8 mouse cellular contexts compared by ENCODE assay signal in the genomic region with DNA sequence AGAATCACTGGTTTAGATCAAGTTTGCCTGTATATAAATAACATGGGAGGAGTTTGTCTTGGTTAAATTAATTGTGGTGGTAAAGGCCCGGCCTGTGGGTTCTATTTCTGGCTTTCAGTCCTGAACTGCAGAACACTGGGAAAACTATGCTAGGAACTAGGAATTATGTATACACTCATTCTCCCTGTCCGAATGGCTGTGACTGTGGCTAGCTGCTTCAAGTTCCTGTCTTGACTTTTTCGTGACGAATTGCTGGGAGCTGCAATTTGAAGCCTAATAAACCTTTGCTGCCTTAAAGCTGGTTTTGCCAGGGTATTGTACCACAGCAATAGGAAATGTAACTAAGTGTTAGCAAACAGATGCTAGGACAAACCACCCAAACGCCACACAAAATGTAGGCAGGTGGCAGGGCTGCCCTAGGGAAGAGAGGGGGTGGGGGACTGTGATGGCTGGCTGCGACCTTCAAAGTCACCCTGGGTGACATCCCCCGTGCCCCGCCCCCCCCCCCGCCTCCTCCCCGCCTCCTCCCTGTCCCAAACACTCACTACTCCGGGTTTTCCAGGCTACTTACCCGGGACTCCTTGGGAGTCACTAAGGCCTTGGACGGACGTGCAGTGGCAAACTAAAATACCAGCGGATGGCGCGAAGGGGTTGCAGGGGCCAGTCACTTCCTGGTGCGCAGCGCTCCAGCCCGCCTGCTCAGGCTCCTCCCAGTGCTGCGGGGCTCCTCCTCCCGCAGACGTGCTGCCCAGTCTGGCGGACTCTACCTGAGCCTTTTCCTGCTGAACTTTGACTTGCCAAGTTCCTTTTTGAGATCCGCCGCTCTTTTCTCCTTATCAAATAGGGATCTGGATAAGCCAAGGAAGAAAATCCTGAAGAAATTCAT. TPM values are rescaled to one million over a fixed set of nuclear protein-coding genes. Genes with fewer than 3 reads are reported as not detected.
DNase-seq lines count a peak whose midpoint lies in the region; ATAC-seq and TF ChIP-seq lines count a peak whose summit lies in the region.

Trmt2b (minus strand) TSS at position 710 of the 886 bp plus-strand sequence.

- H3K27ac ChIP-seq in bone marrow macrophage, adult 2 months (ENCODE audit: insufficient read depth, low read depth, low read length) = peak within 1 kb of the TSS; percentile 78
- H3K27ac ChIP-seq in heart, embryonic 12.5 days (ENCODE audit: poor library complexity, severe bottlenecking) = peak within 1 kb of the TSS; percentile 93
- H3K27ac ChIP-seq in kidney, embryonic 15.5 days = peak within 1 kb of the TSS; percentile 87
- H3K27ac ChIP-seq in liver, embryonic 15.5 days (replicated peaks) = peak within 1 kb of the TSS; percentile 51; the same call in 1 of the 2 replicates
- H3K27ac ChIP-seq in stomach, embryonic 16.5 days (ENCODE audit: low read length) = peak within 1 kb of the TSS; percentile 87

- WGBS in heart, embryonic 12.5 days = 11% methylated on average over 26 of the region's 26 CpGs
- WGBS in kidney, embryonic 15.5 days = 19% methylated on average over 24 of the region's 26 CpGs
- 14% methylated on average over 24 of the region's 26 CpGs for WGBS in liver, embryonic 15.5 days (ENCODE audit: insufficient replicate concordance)
- WGBS in stomach, embryonic 16.5 days = 16% methylated on average over 25 of the region's 26 CpGs

- TF ChIP-seq CTCF in bone marrow macrophage, adult 2 months (IDR thresholded peaks at IDR 0.05; ENCODE audit: low read depth, low read length) = no peak

- DNase-seq in neural tube, embryonic 10.5 days (ENCODE audit: extremely low spot score, low spot score) = peak; percentile 45

- H3K4me3 ChIP-seq in bone marrow macrophage, adult 2 months (ENCODE audit: insufficient read depth, low read length) = peak within 1 kb of the TSS; percentile 65
- peak within 1 kb of the TSS; percentile 53 for H3K4me3 ChIP-seq in heart, embryonic 12.5 days
- peak within 1 kb of the TSS; percentile 45 for H3K4me3 ChIP-seq in kidney, embryonic 15.5 days (replicated peaks)
- H3K4me3 ChIP-seq in liver, embryonic 15.5 days (replicated peaks) = peak within 1 kb of the TSS; percentile 65
- H3K4me3 ChIP-seq in stomach, embryonic 16.5 days (replicated peaks; ENCODE audit: low read length) = peak within 1 kb of the TSS; percentile 46

- peak within 1 kb of the TSS; percentile 63 for H3K4me2 ChIP-seq in heart, embryonic 12.5 days
- H3K4me2 ChIP-seq in kidney, embryonic 15.5 days = peak within 1 kb of the TSS; percentile 53
- H3K4me2 ChIP-seq in liver, embryonic 15.5 days = peak within 1 kb of the TSS; percentile 65
- H3K4me2 ChIP-seq in stomach, embryonic 16.5 days (ENCODE audit: low read depth, low read length) = peak within 1 kb of the TSS; percentile 49

- no peaks in the 10 kb centered on the region for H3K27me3 ChIP-seq in heart, embryonic 12.5 days (replicated peaks)
- H3K27me3 ChIP-seq in kidney, embryonic 15.5 days = no peaks in the 10 kb centered on the region
- no peaks in the 10 kb centered on the region for H3K27me3 ChIP-seq in liver, embryonic 15.5 days
- no peaks in the 10 kb centered on the region for H3K27me3 ChIP-seq in stomach, embryonic 16.5 days (ENCODE audit: control insufficient read depth, insufficient read depth, low read length)

- no peaks in the 10 kb centered on the region for H3K36me3 ChIP-seq in heart, embryonic 12.5 days
- H3K36me3 ChIP-seq in kidney, embryonic 15.5 days = no peaks in the 10 kb centered on the region
- H3K36me3 ChIP-seq in liver, embryonic 15.5 days (replicated peaks) = no peaks in the 10 kb centered on the region
- H3K36me3 ChIP-seq in stomach, embryonic 16.5 days (ENCODE audit: control insufficient read depth, insufficient read depth, low read length) = no peaks in the 10 kb centered on the region

- no peaks in the 10 kb centered on the region for H3K9me3 ChIP-seq in heart, embryonic 12.5 days (replicated peaks)
- no peaks in the 10 kb centered on the region for H3K9me3 ChIP-seq in kidney, embryonic 15.5 days (replicated peaks)
- H3K9me3 ChIP-seq in liver, embryonic 15.5 days (replicated peaks) = no peaks in the 10 kb centered on the region
- no peaks in the 10 kb centered on the region for H3K9me3 ChIP-seq in stomach, embryonic 16.5 days (replicated peaks; ENCODE audit: control insufficient read depth, low read length)

- no peak for TF ChIP-seq POLR2A in bone marrow macrophage, adult 2 months (IDR thresholded peaks at IDR 0.05; ENCODE audit: borderline replicate concordance, low read depth, low read length)

- peaks cover 5% of the 10 kb centered on the region for H3K4me1 ChIP-seq in bone marrow macrophage, adult 2 months (ENCODE audit: control insufficient read depth, insufficient read depth, low read length)
- H3K4me1 ChIP-seq in heart, embryonic 12.5 days (replicated peaks) = no peaks in the 10 kb centered on the region
- no peaks in the 10 kb centered on the region for H3K4me1 ChIP-seq in kidney, embryonic 15.5 days
- no peaks in the 10 kb centered on the region for H3K4me1 ChIP-seq in liver, embryonic 15.5 days (replicated peaks)
- no peaks in the 10 kb centered on the region for H3K4me1 ChIP-seq in stomach, embryonic 16.5 days (ENCODE audit: control insufficient read depth, insufficient read depth, low read length)

- H3K9ac ChIP-seq in heart, embryonic 12.5 days = peak within 1 kb of the TSS; percentile 65
- H3K9ac ChIP-seq in kidney, embryonic 15.5 days = peak within 1 kb of the TSS; percentile 36; the same call in 1 of the 2 replicates
- H3K9ac ChIP-seq in liver, embryonic 15.5 days = peak within 1 kb of the TSS; percentile 27; the same call in 1 of the 2 replicates
- peak within 1 kb of the TSS; percentile 64 for H3K9ac ChIP-seq in stomach, embryonic 16.5 days (ENCODE audit: low read length)

- peak; percentile 96 for ATAC-seq in CD4-positive, CD25-positive, alpha-beta regulatory T cell, adult 4 months
- peak; percentile 100 for ATAC-seq in erythroblast, adult 5-6 weeks (replicated peaks; ENCODE audit: low FRiP score, poor library complexity, severe bottlenecking)
- ATAC-seq in heart, embryonic 12.5 days (ENCODE audit: insufficient number of reproducible peaks, low FRiP score) = peak; percentile 93
- ATAC-seq in kidney, embryonic 15.5 days (replicated peaks; ENCODE audit: low FRiP score) = peak; percentile 96
- peak; percentile 95 for ATAC-seq in liver, embryonic 15.5 days (ENCODE audit: insufficient read depth)
- ATAC-seq in stomach, embryonic 16.5 days (ENCODE audit: insufficient read depth, low FRiP score) = peak; percentile 93

RNA-seq across cellular contexts. Expression of gene Trmt2b, which starts in this region (rescaled TPM):
- polyA plus RNA-seq in CD4-positive, CD25-positive, alpha-beta regulatory T cell, adult 4 months (2017; shearing (Covaris generic)) = 10 to 100 TPM; 23.8 to 24.4 TPM
- 24.3 and 24.7 TPM in 2 replicates for polyA plus RNA-seq in bone marrow macrophage, adult 2 months (2012; ENCODE audit: insufficient read depth, insufficient read length, missing spikeins)
- 8.6 and 16.9 TPM in 2 replicates for total RNA-seq in erythroblast, adult 5-6 weeks (2015; ENCODE audit: low replicate concordance)
- total RNA-seq in erythroblast, adult 5-6 weeks (2017; ENCODE audit: low replicate concordance) = 6.6 and 8.2 TPM in 2 replicates
- polyA plus RNA-seq in heart, embryonic 12.5 days (2016; fragmentation: Nextera tagmentation; extraction: Ambion mirVana) = 35.8 and 37.6 TPM in 2 replicates
- polyA plus RNA-seq in kidney, embryonic 15.5 days (2015; fragmentation: Nextera tagmentation; extraction: Ambion mirVana) = 16.9 and 18.9 TPM in 2 replicates
- polyA plus RNA-seq in liver, embryonic 15.5 days (2015; fragmentation: Nextera tagmentation; extraction: Ambion mirVana) = 8.2 and 8.9 TPM in 2 replicates
- 25.2 and 26.0 TPM in 2 replicates for polyA plus RNA-seq in stomach, embryonic 16.5 days (2015; fragmentation: Nextera tagmentation; extraction: Ambion mirVana)

Comparison
In these comparisons a context has a peak if more than half of its experiments do, and no peak if none do; other contexts are left out.
1. Peak in every context shown above with its lines: DNase-seq, ATAC-seq, H3K4me3 ChIP-seq and H3K27ac ChIP-seq.